Mouse (Mus musculus) retina, postnatal 7 days (tissue): ENCODE measurements around the gene Shb.

Experiments
- DNase-seq: peaks from one replicate; pipeline ENCODE4 v3.0.0-alpha.2; 2012; ENCODE audit warnings: low read depth, low spot score

Shb gene

GRCm38 (mm10) chr4:45505191-45505590 lies 27.1 kb downstream of the Shb start:
- DNase-seq = no peak

DNA sequence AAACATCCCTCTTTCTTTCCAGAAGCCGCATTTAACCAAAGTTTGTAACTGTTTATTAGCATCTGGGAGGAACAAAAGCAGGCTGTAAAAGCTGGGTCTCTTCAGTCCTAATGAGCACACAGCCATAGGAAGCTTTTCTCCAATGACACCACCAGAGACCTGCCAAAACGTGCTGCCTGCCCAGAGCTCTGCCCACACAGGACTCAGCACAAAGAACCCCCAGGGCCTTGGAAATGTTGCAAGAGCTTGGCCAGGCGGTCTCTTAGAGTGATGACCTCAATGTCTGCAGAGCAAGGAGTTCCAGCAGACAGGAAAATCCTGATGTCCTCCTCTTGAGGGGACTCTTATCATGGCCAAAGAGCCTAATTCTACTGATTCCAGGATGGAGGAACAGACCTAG lies 28.5 kb downstream of the Shb start:
- DNase-seq = no peak

DNA sequence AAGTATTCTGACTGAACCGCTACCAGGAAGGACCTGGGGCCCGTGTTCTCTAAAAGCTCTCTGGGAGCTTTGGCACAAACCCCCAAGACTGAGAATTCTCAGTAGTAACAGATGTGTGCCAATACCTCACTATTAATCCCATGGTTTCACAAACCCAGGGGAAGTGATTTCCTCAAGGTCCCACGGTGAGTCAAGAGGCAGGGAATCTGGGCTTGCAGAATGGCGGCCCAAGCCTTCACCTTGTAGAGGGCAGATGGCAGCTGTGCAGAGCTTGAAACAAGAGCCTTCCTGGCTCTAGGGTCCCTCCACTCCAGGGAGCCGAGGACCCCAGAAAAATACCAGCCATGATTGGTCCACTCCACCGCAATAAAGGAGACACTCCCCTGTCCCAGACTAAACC lies 28.9 kb downstream of the Shb start:
- no peak for DNase-seq

- DNase-seq = no peak
Measured at GRCm38 (mm10) chr4:45502002-45502401, 30.3 kb downstream of the Shb start.

GRCm38 (mm10) chr4:45500381-45500780 lies 31.9 kb downstream of the Shb start:
- no peak for DNase-seq

DNA sequence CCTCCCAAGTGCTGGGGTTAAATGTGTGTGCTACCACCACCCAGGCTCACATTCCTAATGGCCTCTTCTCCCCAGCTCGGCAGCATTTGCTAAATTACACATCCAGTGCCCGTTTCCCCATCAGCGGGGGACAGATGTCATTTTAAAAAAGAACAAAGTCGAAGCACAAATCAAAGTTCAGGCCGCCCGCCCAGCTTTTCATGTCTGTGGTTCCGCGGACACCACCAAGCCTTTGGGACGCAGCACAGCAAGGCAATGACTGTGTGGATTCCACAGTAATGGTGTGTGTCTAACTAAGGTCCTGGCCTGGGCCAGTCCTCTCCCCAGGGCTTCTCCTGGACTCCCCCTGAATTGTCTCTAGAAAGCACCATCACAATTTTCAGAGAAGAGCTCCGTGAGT lies 32.7 kb downstream of the Shb start:
- DNase-seq = no peak

DNA sequence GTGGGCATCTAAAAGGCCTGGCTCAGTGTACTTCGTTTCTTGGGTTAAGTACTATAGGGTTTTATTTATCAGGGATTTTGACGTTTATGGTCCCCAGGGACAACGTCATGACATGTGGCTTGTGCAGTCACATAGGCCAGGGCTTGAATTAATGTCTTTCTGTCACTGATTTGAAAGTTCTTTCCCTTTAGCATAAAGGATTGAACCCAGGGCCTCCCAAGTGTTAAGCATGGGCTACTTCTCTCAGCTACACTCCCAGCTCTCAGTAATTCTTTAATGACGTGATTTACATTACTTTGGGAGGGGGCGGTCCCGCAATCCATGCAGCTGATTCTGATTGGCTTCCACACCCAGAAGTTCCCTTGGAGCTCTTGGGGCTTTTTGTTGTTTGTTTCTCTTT lies 33.2 kb downstream of the Shb start:
- no peak for DNase-seq

DNA sequence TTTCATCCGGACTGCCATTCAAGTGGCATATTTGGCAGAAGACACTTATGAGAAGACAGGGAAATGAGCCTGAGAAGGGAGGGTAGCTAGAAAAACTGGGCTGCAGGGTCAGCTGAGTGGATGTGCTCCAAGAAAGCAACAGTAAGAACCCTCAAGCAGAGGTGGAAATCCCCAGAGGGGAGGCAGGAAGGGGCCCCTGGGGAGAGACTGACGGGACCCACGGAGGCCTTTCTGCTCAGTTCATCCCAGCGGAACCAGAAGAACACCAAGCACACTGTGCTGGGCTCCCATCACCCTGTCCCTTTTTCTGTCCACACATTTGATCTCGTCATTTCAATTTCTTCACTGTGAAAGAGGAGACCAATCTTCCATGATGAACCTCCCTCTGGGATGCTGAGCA lies 33.9 kb downstream of the Shb start:
- no peak for DNase-seq

DNA sequence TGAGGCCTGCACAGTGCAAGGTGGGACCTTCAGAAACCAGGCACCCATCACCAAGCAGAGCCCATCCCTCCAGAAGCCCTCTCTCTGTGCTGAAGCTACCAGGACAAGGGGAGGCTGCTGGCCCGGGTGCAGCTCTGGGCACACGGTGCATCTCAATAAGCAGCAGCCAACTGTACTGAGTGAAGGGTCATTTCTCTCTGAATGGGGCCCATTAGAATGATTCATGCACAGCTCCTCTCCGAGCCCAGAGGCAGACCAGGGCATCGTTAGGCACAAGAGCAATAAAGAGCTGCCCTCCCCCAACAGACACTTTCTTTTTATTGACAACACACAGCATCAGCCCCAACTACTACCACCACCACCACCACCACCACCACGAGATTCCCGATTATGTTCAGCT lies 35.0 kb downstream of the Shb start:
- DNase-seq = no peak

- DNase-seq = no peak
Measured at GRCm38 (mm10) chr4:45495531-45496201, 36.6 kb downstream of the Shb start.

GRCm38 (mm10) chr4:45493786-45494400 lies 38.4 kb downstream of the Shb start:
- no peak for DNase-seq

GRCm38 (mm10) chr4:45493118-45493517 lies 39.2 kb downstream of the Shb start:
- DNase-seq = no peak

DNA sequence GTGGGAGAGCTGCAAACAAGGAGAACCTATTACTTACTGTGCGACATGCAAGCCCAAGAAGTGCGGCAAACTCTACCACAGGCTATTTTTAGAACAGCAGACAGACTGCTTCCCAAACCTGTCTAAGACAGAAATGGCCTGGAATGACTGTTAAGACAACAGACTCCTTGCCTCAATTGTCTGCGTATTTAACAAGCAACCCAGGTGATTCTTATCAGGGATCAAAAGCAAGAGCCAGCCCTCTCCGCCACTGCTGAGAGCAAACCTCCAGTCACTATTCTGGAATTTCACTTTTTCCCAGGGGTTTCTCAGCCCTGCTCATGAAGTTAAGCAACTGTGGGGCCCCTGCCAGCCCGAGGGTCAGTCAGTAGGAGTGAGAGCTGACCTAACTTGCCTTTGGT lies 39.6 kb downstream of the Shb start:
- DNase-seq = no peak

DNA sequence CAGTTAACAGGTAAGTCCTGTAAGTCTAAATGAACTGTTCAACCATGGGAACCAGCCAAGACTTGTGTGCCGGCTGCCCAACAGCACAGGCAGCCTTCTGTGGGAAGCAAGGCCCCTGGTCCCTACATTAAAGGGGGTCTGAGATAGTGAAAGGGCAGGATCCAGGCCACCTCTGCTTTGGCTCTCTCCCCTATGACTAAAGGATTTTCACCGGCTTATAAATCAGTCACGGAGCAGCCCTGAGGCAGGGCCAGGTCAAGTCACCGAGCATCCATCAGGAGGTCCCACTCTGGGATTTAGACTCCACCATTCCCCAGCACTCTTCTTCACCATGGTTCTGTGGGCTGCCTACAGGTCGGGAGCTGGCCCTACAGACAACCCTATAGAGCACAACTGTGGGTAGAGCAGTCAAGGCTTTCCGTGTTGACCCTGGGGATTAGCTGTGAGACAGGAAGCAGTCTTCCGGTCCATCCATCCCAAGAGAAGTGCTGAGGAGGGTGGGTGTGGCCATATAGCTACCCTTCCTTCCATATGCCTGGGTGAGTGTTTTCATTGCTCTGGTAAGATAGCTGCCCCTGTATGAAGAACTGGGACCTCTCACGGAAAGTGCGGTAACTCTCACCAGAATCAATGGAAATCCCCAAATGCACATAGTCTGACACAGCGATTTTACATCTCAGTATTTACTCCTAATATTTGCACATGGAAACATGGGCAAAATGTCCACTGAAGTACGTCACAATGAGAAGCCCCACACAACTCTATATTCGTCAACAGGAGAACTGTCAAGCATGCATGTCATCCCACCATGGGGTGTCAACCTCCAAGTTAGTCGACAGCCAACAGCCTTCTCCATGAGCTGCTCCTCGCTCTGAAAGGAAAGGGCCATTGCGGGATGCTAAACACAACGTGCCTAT lies 40.3 kb downstream of the Shb start:
- DNase-seq = no peak

DNA sequence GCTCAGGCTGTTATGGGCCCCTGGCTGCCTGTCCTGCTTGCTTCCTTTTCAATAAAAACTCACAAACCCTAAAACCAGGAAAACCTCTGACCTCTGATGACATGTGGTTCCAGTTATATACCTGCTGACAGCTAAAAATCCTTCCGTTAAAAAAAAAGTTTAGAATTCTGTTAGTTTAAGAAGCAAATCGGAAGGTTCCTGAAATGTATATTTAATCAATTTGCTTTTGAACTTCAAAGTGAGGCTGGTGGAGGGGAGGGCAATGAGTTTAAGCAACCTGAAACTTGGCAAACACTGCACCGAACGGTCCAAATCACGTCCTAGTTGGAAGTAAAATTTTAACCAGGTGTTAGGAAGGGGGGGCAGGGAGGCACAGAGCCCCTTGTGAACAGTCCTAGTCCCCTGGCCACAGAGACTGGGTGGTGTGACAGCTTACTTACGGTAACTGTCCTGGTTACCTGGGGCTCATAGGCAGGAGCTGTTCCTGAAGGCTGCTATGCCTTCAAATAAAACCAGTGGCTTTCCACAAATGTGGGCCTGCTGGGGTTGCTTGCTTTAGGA lies 41.1 kb downstream of the Shb start:
- no peak for DNase-seq

DNA sequence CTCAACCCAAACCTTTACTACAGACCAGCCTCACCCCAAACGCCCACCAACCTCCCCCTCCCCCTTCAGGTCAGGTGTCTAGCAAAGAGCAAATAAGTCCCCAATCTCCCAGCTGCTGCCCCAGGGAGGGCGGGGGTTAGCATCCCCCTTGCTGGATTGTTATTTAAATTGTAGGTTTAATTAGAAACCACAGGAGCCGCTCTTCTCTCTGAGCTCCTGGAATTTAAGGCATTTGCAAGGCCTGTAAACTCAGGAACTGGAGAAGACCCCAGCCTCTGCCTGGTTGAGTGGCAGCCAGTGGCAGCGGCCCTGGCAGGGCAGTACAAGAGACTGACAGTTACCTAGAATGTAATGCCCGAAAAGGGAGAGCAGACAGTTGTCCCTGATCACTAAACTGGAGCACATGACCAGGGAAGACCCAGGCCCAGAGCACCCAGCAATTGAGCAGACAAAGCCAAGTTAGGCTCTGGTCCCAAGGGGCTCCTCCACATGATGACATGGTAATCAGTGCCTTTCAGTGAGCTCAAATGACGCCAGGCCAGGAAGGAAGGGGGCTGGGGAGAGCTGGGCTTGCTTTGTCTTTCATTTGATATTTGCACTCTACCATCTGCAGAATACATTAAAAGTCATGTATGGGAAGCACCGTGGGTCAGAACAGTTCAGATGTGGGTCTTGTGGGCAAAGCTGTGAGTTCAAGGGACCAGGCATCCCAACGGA lies 42.1 kb downstream of the Shb start:
- DNase-seq = no peak

GRCm38 (mm10) chr4:45489141-45490035 lies 42.9 kb downstream of the Shb start:
- DNase-seq = no peak

DNA sequence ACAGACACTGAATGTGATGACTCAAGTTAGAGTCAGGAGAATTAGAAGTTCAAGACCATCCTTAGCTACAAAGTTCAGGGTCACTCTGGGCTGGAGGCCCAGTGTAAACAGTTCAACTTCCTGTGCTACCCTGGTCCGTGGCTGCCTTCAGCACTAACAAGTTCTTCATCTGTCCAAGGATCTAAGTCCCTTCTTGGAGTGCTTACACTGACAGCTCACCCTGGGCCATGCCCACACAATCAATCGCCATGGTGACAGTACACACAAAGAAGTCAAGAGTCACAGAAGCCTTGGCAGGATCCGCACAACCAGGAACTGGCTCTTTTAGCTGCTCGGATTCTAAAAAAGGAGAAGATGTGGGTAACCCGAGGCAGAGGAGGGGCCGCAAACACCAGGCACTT lies 44.6 kb downstream of the Shb start:
- DNase-seq = no peak

DNA sequence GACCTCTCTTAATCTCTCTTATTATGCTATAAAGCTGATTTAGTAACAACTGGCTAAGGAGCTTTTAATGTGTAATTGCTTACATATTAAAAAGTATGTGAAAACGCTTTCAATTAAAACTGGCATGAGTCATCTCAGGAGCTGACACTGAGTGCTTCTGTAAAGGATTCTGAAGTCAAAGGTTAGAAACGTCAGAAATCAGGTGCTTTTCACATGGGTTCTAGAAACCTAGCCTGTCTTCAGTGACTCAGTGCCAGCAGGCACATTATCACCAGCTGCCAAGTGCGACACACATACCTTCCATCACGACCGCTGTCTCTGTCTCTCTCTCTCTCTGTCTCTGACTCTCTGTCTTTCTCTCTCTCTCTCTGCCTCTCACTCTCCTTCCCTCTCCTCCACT lies 47.2 kb downstream of the Shb start:
- DNase-seq = no peak
